Mouse (Mus musculus) heart, adult 2 months (tissue): ENCODE data around the gene Ppef2. TPM values are rescaled to one million over a fixed set of nuclear protein-coding genes. Genes with fewer than 3 reads are reported as not detected.

ENCODE experiments used
- DNase-seq, 2 experiments: peaks; one replicate each; pipeline ENCODE4 v3.0.0; 2021
- H3K27ac ChIP-seq: fragments of 200-600 bp; 2 replicates; pipeline ENCODE4 v1.8.1; 2022
- H3K27me3 ChIP-seq: fragments of 200-500 bp; 2 replicates; pipeline ENCODE4 v1.6.1; 2012; ENCODE audit warnings: mild to moderate bottlenecking, low read length, inconsistent platforms, mixed read lengths; ENCODE audit not compliant: control insufficient read depth, insufficient read depth
- H3K36me3 ChIP-seq: fragments of 200-500 bp; 2 replicates; pipeline ENCODE4 v1.6.1; 2012; ENCODE audit warnings: low read length, inconsistent platforms; ENCODE audit not compliant: control insufficient read depth, insufficient read depth
- H3K4me1 ChIP-seq: fragments of 200-500 bp; 2 replicates; pipeline ENCODE4 v1.6.1; 2011; ENCODE audit warnings: low read length; ENCODE audit not compliant: control insufficient read depth, insufficient read depth
- H3K4me3 ChIP-seq: fragments of 200-600 bp; 2 replicates; pipeline ENCODE4 v1.8.1; 2022
- H3K79me2 ChIP-seq: fragments of 200-500 bp; replicated peaks from 2 replicates; pipeline ENCODE4 v1.6.1; 2012; ENCODE audit warnings: mild to moderate bottlenecking, inconsistent platforms, low read length, moderate library complexity, mixed read lengths; ENCODE audit not compliant: control insufficient read depth, insufficient read depth
- H3K9ac ChIP-seq: fragments of 200-500 bp; 2 replicates; pipeline ENCODE4 v1.6.1; 2012; ENCODE audit warnings: low read depth, mild to moderate bottlenecking, control low read depth, inconsistent platforms, low read length, mixed read lengths
- CTCF ChIP-seq: fragments of 200-600 bp; IDR thresholded peaks from 2 replicates; pipeline ENCODE4 v1.8.1; 2022; ENCODE audit warnings: antibody characterized with exemption, mild to moderate bottlenecking, moderate library complexity
- EP300 ChIP-seq: fragments of 200-500 bp; IDR thresholded peaks from 2 replicates; pipeline ENCODE4 v1.6.1; 2011; ENCODE audit warnings: low read depth, low read length, control low read depth; ENCODE audit not compliant: insufficient read depth
- POLR2A ChIP-seq: fragments of 200-500 bp; IDR thresholded peaks from 2 replicates; pipeline ENCODE4 v1.6.1; 2011; ENCODE audit warnings: mild to moderate bottlenecking, low read depth, low read length, control low read depth; ENCODE audit not compliant: insufficient read depth
- WGBS: fragments of 180-500 bp; shearing (Covaris S2); methylation state at CpG from one replicate; pipeline ENCODE4 v1.1.7; 2018; 5-methylcytosine and 5-hydroxymethylcytosine counted together
- intact Hi-C: fragments of 180-260 bp; cut with DNase I; formaldehyde crosslinking; loops from one replicate; pipeline ENCODE4 v1.15.1; 2025
- polyA plus RNA-seq: library from polyadenylated mRNA; depleted of rRNA; stranded (reverse); fragments of >200 nt; gene quantifications from 2 replicates; pipeline ENCODE4 v1.2.3, GENCODE M21; 2012
- total RNA-seq, 2 experiments: library from RNA; stranded (reverse); gene quantifications; 2 replicates each; pipeline ENCODE4 v1.2.3; 2021

Ppef2 gene
- total and polyA plus RNA-seq, 3 experiments = 0.74 TPM; not detected in 2

DNA sequence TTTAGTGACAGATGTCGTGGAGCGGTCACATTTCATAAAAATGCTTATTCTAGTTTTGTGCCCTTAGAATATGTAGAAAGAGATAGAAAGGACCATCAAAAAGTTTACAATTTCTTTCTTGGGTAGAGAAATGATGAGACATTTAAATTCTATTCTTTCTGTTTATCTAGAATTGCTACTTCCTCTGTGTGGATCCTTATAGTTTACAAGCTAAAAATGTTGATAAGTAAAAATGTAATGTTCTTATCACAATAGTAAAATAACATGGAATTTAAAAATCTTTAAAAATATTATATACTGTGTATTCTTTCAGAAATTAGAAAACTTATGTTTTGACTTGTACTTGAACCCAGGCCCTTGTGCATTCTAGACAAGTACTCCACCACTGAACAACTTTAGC lies 11.2 kb downstream of the Ppef2 start:
- Histone ChIP-seq H3K4me3 (no peak overlapping the region), H3K27me3 (0 out of 2 replicates have a peak, but pooled peaks cover 1% of the 10 kb centered on the region), H3K27ac (no peak overlapping the region), H3K79me2 (no peaks in the 10 kb centered on the region), H3K4me1 (no peaks in the 10 kb centered on the region), H3K36me3 (no peaks in the 10 kb centered on the region), H3K9ac (no peak overlapping the region)
- intact Hi-C loops = no loop called here
- TF ChIP-seq POLR2A (no peak), CTCF (no peak), EP300 (no peak)
- 93% methylated on average over 2 of the region's 2 CpGs for WGBS
- DNase-seq = no peak

DNA sequence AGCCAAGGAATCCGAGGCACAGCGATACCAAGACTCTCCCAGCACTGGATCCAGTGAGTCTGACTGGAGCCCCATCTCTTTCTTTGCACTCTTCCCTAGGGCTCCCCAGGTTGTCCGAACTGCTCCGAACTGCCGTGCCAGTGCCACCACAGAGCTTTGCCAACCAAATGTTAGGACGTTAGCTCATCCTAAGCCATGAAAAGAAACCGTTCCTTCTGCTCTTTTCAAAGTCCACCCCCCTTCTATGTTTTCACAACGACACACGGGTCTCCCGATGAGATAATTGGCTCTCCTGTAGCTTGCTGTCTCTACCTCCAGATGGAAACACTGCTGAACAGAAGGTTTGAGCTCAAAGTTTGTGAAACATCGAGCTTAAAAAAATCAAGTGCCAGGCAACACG lies 15.3 kb downstream of the Ppef2 start:
- intact Hi-C loops = no loop called here

DNA sequence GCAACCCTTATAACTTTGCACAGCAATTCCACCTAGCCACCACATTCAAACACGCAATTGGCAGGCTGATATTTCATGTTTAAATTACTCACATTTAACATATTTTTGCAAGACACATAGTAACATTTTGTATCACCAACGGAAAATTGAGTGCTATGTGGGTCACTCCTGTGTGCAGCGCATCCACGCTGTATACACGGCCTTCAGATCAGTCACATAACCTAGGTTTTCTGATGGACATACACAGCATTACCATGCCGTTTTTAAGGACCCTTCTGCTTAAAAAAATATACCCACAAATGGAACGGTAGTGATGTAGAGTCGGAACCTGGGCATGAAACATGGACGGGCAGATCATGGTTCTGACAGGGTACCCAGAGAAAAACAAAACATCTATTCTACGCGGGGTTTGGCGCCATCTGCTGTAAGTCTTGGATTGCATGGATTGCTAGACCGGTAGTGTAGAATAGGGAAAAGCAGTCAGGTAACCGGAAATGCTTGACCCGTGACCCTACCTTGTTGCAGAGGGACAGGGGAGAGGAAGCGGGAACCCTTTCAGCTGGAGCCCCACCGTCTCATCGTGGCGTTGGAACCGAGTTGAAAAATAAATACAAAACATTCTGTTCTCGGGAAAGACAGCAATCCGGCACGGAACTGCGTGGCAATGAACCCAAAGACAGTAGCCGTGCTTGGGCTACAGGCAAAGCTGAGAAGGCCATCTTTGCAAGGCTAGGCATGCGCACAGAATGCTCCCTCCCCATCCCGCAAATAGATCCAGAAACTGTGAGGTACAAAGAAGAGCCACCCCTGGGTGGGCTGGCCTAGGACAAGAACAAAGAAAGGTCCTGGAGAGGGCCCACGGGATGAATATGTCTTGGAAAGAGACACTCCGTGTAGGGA lies 16.5 kb downstream of the Ppef2 start:
- no peak overlapping the region for H3K27ac ChIP-seq
- no peak overlapping the region for H3K9ac ChIP-seq
- 0 out of 2 replicates have a peak, but pooled peaks cover 1% of the 10 kb centered on the region for H3K27me3 ChIP-seq
- no peaks in the 10 kb centered on the region for H3K36me3 ChIP-seq
- H3K79me2 ChIP-seq = no peaks in the 10 kb centered on the region
- no peak overlapping the region for H3K4me3 ChIP-seq
- no peaks in the 10 kb centered on the region for H3K4me1 ChIP-seq
- no peak for TF ChIP-seq POLR2A
- peak; percentile 80 for TF ChIP-seq CTCF
- intact Hi-C loops = no loop called here
- peak; percentile 38 to 64 for DNase-seq
- 40% methylated on average over 29 of the region's 29 CpGs for WGBS

More for the DNA sequence above, 15.3 kb downstream of the Ppef2 start:
- WGBS = 89% methylated on average over 12 of the region's 12 CpGs
- 0 out of 2 replicates have a peak, but pooled peaks cover 1% of the 10 kb centered on the region for H3K27me3 ChIP-seq
- DNase-seq = no peak
- no peak overlapping the region for H3K27ac ChIP-seq
- H3K4me3 ChIP-seq = no peak overlapping the region
- H3K79me2 ChIP-seq = no peaks in the 10 kb centered on the region
- TF ChIP-seq CTCF (no peak), EP300 (no peak), POLR2A (no peak)
- H3K9ac ChIP-seq = no peak overlapping the region
- no peaks in the 10 kb centered on the region for H3K4me1 ChIP-seq
- no peaks in the 10 kb centered on the region for H3K36me3 ChIP-seq

DNA sequence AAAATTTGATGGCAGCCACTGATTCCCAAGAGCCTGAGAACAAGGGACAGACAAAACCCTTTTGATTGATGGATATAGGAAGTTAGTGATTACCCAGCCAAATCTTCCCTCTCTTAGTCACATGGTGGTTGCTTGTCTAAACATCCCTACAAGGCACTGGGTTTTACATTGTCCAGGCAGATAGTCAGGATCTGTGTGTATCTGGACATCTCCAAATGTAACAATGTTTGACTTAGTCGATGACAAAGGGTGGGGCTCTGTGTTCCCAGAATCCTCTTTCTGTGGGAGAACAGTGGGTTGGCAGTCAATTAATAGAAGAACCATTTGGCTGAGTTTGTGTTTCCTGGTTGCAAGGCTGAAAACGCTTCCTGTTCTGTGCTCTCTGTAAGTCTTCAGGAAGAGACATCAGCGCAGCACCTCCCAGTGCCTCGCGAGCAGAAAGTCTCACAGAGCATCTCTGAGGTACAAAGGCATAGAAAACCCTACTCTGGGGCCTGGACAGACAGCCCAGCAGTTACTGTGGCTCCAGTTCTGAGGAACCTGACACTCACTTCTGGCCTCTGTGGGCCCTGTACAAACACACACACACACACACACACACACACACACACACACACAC lies 21.0 kb downstream of the Ppef2 start:
- Histone ChIP-seq H3K79me2 (no peaks in the 10 kb centered on the region), H3K27ac (no peak overlapping the region), H3K4me1 (no peaks in the 10 kb centered on the region), H3K27me3 (no peaks in the 10 kb centered on the region; the same call in 1 of the 2 replicates), H3K36me3 (no peaks in the 10 kb centered on the region), H3K4me3 (no peak overlapping the region), H3K9ac (no peak overlapping the region)
- intact Hi-C loops = no loop called here
- DNase-seq = no peak
- TF ChIP-seq EP300 = no peak
- TF ChIP-seq CTCF = no peak
- WGBS = 19% methylated on average over 5 of the region's 5 CpGs

DNA sequence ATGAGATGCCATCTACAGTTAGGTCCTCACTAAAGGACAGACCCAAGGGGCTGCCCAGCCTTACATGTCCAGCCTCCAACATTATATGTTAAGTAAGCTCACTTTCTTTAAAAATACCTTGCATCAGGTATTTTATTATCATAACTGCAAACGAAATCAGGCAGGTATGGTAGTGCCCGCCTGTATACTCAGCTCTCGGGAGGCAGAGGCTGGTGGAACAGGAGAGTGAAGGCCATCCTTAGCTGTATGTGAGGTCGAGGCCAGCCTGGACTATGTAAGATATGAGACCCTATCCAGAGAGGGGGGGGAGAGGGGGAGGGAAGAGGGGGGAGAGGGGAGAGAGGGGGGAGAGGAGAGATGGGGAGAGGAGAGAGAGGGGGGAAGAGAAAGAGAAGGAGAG lies 22.7 kb downstream of the Ppef2 start:
- Histone ChIP-seq H3K9ac (no peak overlapping the region), H3K27ac (no peak overlapping the region), H3K36me3 (no peaks in the 10 kb centered on the region), H3K79me2 (no peaks in the 10 kb centered on the region), H3K4me1 (no peaks in the 10 kb centered on the region), H3K4me3 (no peak overlapping the region), H3K27me3 (no peaks in the 10 kb centered on the region; the same call in 1 of the 2 replicates)
- DNase-seq = no peak
- TF ChIP-seq CTCF = no peak
- no peak for TF ChIP-seq EP300
- TF ChIP-seq POLR2A = no peak
- intact Hi-C loops = no loop called here
- 77% methylated on average over 4 of the region's 4 CpGs for WGBS

DNA sequence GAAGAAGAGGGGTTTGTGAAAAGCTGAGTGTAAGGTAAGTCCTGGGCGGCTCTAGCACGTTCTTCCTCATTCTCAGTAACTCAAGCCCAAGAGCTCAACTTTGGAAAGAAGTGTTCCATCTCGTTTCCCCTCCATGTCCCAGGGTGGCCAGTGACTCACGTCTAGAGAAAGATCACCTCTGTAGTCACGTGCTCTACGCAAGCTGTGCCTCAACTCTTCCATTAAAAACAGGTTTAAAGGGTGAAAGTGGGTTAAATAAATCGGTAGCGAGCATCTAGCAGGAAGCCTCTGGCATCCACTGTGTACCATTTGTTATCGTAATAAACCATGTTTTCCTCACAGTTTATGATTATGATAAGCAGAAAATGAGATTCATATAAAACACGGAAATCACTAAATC lies 24.2 kb downstream of the Ppef2 start:
- no peak overlapping the region for H3K4me3 ChIP-seq
- H3K27ac ChIP-seq = no peak overlapping the region
- no peak for DNase-seq
- TF ChIP-seq EP300 (no peak), CTCF (no peak), POLR2A (no peak)
- H3K36me3 ChIP-seq = no peaks in the 10 kb centered on the region
- H3K9ac ChIP-seq = no peak overlapping the region
- WGBS = 79% methylated on average over 10 of the region's 10 CpGs
- H3K4me1 ChIP-seq = no peaks in the 10 kb centered on the region
- H3K79me2 ChIP-seq = no peaks in the 10 kb centered on the region
- H3K27me3 ChIP-seq = no peaks in the 10 kb centered on the region; the same call in 1 of the 2 replicates
- intact Hi-C loops = no loop called here
